Mouse (Mus musculus): Measurements from ENCODE around the gene Panx1. TPM values are rescaled to one million over a fixed set of nuclear protein-coding genes. Genes with fewer than 3 reads are reported as not detected.

Gene Panx1
- polyA plus RNA-seq, 1 experiment: 42.8 TPM

DNA sequence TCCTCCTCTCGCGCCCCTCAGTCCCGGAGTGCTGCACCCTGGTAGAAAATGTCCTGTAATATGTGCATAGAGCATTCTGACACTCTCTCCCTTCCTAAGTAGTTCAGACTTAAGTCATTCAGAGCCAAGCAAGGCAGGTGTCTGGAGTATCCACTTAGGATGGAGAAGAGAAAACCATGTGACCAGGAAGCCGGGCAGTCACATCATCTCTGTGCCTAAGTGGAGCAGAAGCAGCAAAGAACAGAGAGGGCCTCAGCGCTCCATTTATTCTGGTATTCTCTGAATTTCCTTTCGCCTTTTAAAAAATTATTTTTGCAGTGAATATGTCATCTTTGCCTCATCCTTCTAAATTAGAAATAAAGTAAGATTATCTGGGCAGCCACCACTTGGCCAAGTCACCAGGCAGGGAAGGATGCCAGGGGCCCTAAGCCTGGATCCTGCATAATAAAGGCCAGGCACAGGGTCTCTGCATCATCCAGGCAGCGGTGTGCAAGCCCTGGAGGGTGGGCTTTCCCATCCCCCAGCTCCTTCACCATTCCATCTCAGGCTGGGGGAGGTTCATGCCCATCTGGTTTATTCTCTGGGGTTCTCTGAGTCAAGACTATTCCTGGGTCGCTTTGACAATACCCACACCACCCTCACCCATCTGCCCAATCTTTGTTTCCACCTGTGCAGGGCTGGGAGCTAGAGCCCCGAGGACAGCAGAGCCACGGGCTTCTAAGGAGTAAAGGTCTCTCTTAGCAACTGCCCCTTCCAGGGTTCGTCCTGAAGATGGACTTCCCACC, 47.8 kb downstream of the Panx1 start:
- H3ac ChIP-seq (ENCODE audit: control insufficient read depth, insufficient read length, low read depth): no peak overlapping the region
- no peak for TF ChIP-seq USF1 (IDR thresholded peaks at IDR 0.05; ENCODE audit: low read depth)
- no peak for TF ChIP-seq FOSL1 (IDR thresholded peaks at IDR 0.05; ENCODE audit: insufficient read depth, low read length, poor library complexity, severe bottlenecking)
- no peak for TF ChIP-seq CEBPB (IDR thresholded peaks at IDR 0.05; ENCODE audit: low read depth)
- no peak for TF ChIP-seq CTCF (IDR thresholded peaks at IDR 0.05; ENCODE audit: control insufficient read depth, insufficient read depth, insufficient read length)
- TF ChIP-seq MYOG (IDR thresholded peaks at IDR 0.05; ENCODE audit: control insufficient read depth, extremely low read depth, insufficient read length): no peak
- no peak for TF ChIP-seq MYOD1 (IDR thresholded peaks at IDR 0.05; ENCODE audit: control insufficient read depth, insufficient read length, low read depth)
- TF ChIP-seq MAX (IDR thresholded peaks at IDR 0.05): no peak
- H3K36me3 ChIP-seq (ENCODE audit: control insufficient read depth, insufficient read depth): no peaks in the 10 kb centered on the region
- no peak overlapping the region for H3K4me3 ChIP-seq (ENCODE audit: insufficient read depth, poor library complexity, severe bottlenecking)
- no peaks in the 10 kb centered on the region for H3K79me3 ChIP-seq (ENCODE audit: low read depth)
- no peaks in the 10 kb centered on the region for H3K79me2 ChIP-seq (ENCODE audit: control insufficient read depth, insufficient read depth)
- H3K27me3 ChIP-seq (ENCODE audit: control insufficient read depth, insufficient read depth, insufficient read length): no peaks in the 10 kb centered on the region

DNA sequence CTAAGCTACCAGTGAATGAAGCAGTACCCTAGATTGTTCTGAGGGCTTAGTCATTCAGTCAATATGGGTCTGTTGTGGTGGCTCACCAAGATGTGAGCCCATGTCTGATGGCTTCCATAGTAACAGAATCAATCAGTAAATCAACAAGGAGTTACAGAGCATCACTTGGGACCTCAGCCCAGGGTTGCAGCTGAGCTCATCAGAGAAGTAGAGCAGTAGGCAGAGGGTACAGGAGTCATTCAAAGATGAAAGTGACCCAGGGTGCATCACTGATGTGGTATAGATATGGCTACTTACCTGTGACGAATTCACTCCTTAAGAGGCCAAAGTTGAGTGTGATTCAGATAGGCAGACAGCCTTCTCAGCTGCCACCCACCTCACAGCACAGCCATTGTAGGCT, 49.8 kb downstream of the Panx1 start:
- H3K4me3 ChIP-seq (ENCODE audit: insufficient read depth, poor library complexity, severe bottlenecking): no peak overlapping the region
- H3K79me2 ChIP-seq (ENCODE audit: control insufficient read depth, insufficient read depth): no peaks in the 10 kb centered on the region
- TF ChIP-seq MAX (IDR thresholded peaks at IDR 0.05): no peak
- TF ChIP-seq CTCF (IDR thresholded peaks at IDR 0.05; ENCODE audit: control insufficient read depth, insufficient read depth, insufficient read length): no peak
- TF ChIP-seq USF1 (IDR thresholded peaks at IDR 0.05; ENCODE audit: low read depth): no peak
- no peak for TF ChIP-seq CEBPB (IDR thresholded peaks at IDR 0.05; ENCODE audit: low read depth)
- TF ChIP-seq FOSL1 (IDR thresholded peaks at IDR 0.05; ENCODE audit: insufficient read depth, low read length, poor library complexity, severe bottlenecking): no peak
- TF ChIP-seq MYOD1 (IDR thresholded peaks at IDR 0.05; ENCODE audit: control insufficient read depth, insufficient read length, low read depth): no peak
- TF ChIP-seq MYOG (IDR thresholded peaks at IDR 0.05; ENCODE audit: control insufficient read depth, extremely low read depth, insufficient read length): no peak
- H3K36me3 ChIP-seq (ENCODE audit: control insufficient read depth, insufficient read depth): no peaks in the 10 kb centered on the region
- no peaks in the 10 kb centered on the region for H3K79me3 ChIP-seq (ENCODE audit: low read depth)
- H3K27me3 ChIP-seq (ENCODE audit: control insufficient read depth, insufficient read depth, insufficient read length): no peaks in the 10 kb centered on the region
- no peak overlapping the region for H3ac ChIP-seq (ENCODE audit: control insufficient read depth, insufficient read length, low read depth)

DNA sequence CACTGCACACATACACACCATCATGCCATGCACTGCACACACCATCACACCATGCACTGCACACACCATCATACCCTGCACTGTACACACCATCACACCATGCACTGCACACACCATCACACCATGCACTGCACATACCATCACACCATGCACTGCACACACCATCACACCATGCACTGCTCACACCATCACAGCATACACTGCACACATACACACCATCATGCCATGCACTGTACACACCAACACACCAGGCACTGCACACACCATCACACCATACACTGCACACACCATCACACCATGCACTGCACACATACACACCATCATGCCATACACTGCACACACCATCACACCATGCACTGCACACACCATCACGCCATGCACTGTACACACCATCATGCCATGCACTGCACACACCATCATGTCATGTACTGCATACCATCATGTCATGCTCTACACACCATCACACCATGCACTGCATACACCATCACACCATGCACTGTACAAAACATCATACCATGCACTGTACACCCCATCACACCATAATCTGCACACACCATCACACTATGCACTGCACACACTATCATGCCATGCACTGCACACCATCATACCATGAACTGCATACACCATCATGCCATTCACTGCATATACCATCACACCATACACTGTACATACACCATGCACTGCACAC, 56.5 kb downstream of the Panx1 start:
- Histone ChIP-seq H3K79me3 (ENCODE audit: low read depth) (no peaks in the 10 kb centered on the region), H3K4me3 (ENCODE audit: insufficient read depth, poor library complexity, severe bottlenecking) (no peak overlapping the region), H3ac (ENCODE audit: control insufficient read depth, insufficient read length, low read depth) (no peak overlapping the region), H3K79me2 (ENCODE audit: control insufficient read depth, insufficient read depth) (no peaks in the 10 kb centered on the region), H3K27me3 (ENCODE audit: control insufficient read depth, insufficient read depth, insufficient read length) (peaks cover 6% of the 10 kb centered on the region), H3K36me3 (ENCODE audit: control insufficient read depth, insufficient read depth) (no peaks in the 10 kb centered on the region)
- TF ChIP-seq MAX (IDR thresholded peaks at IDR 0.05): no peak
- no peak for TF ChIP-seq MYOG (IDR thresholded peaks at IDR 0.05; ENCODE audit: control insufficient read depth, extremely low read depth, insufficient read length)
- no peak for TF ChIP-seq USF1 (IDR thresholded peaks at IDR 0.05; ENCODE audit: low read depth)
- no peak for TF ChIP-seq MYOD1 (IDR thresholded peaks at IDR 0.05; ENCODE audit: control insufficient read depth, insufficient read length, low read depth)
- no peak for TF ChIP-seq FOSL1 (IDR thresholded peaks at IDR 0.05; ENCODE audit: insufficient read depth, low read length, poor library complexity, severe bottlenecking)
- TF ChIP-seq CEBPB (IDR thresholded peaks at IDR 0.05; ENCODE audit: low read depth): no peak
- TF ChIP-seq CTCF (IDR thresholded peaks at IDR 0.05; ENCODE audit: control insufficient read depth, insufficient read depth, insufficient read length): no peak

DNA sequence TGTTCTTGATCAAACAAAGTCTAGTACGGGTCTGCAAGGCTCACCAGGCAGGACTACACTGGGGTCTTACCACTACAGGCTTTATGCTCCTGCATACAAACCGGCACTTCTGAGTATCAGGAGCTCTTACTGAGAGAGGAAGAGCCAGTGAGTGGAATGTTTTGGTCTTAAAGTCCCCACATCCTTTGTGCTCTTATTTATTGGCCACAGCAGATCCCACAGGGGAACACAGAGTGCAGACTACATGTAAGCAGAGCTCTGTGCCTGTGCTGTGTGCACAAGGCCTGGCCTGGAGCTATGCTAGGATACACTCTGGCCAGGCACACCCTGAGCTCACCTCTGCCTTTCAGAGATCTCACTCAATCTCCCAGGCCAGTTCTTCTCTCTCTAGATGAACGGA, 62.1 kb downstream of the Panx1 start:
- H3K79me2 ChIP-seq (ENCODE audit: control insufficient read depth, insufficient read depth): no peaks in the 10 kb centered on the region
- no peak overlapping the region for H3ac ChIP-seq (ENCODE audit: control insufficient read depth, insufficient read length, low read depth)
- no peak overlapping the region for H3K4me3 ChIP-seq (ENCODE audit: insufficient read depth, poor library complexity, severe bottlenecking)
- no peaks in the 10 kb centered on the region for H3K36me3 ChIP-seq (ENCODE audit: control insufficient read depth, insufficient read depth)
- peaks cover 4% of the 10 kb centered on the region for H3K27me3 ChIP-seq (ENCODE audit: control insufficient read depth, insufficient read depth, insufficient read length)
- H3K79me3 ChIP-seq (ENCODE audit: low read depth): no peaks in the 10 kb centered on the region
- no peak for TF ChIP-seq USF1 (IDR thresholded peaks at IDR 0.05; ENCODE audit: low read depth)
- no peak for TF ChIP-seq FOSL1 (IDR thresholded peaks at IDR 0.05; ENCODE audit: insufficient read depth, low read length, poor library complexity, severe bottlenecking)
- TF ChIP-seq CEBPB (IDR thresholded peaks at IDR 0.05; ENCODE audit: low read depth): no peak
- TF ChIP-seq CTCF (IDR thresholded peaks at IDR 0.05; ENCODE audit: control insufficient read depth, insufficient read depth, insufficient read length): no peak
- TF ChIP-seq MYOG (IDR thresholded peaks at IDR 0.05; ENCODE audit: control insufficient read depth, extremely low read depth, insufficient read length): no peak
- TF ChIP-seq MAX (IDR thresholded peaks at IDR 0.05): no peak
- no peak for TF ChIP-seq MYOD1 (IDR thresholded peaks at IDR 0.05; ENCODE audit: control insufficient read depth, insufficient read length, low read depth)

DNA sequence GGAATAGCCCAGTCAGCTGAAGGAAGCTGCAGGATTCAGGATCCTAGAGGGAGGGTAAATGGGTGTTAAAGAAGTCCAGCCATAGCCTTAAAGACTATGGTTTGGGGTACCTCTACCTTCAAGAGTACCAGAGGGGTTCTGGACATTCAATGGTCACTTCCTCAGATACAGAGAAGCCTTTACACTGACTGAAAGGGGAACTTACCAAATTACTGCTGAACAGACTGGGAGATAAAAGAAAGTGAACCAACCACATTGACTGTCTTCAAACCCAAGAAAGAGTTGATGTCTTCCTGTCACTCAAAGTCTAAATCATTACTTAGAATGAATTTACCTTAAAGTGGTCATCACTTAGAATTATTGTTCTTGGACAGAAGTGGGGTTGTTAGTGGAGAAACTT, 62.6 kb downstream of the Panx1 start:
- TF ChIP-seq CEBPB (IDR thresholded peaks at IDR 0.05; ENCODE audit: low read depth) (no peak), CTCF (IDR thresholded peaks at IDR 0.05; ENCODE audit: control insufficient read depth, insufficient read depth, insufficient read length) (no peak), MYOG (IDR thresholded peaks at IDR 0.05; ENCODE audit: control insufficient read depth, extremely low read depth, insufficient read length) (no peak), USF1 (IDR thresholded peaks at IDR 0.05; ENCODE audit: low read depth) (no peak), MAX (IDR thresholded peaks at IDR 0.05) (no peak), FOSL1 (IDR thresholded peaks at IDR 0.05; ENCODE audit: insufficient read depth, low read length, poor library complexity, severe bottlenecking) (no peak), MYOD1 (IDR thresholded peaks at IDR 0.05; ENCODE audit: control insufficient read depth, insufficient read length, low read depth) (no peak)
- H3K79me2 ChIP-seq (ENCODE audit: control insufficient read depth, insufficient read depth): no peaks in the 10 kb centered on the region
- no peaks in the 10 kb centered on the region for H3K36me3 ChIP-seq (ENCODE audit: control insufficient read depth, insufficient read depth)
- H3K4me3 ChIP-seq (ENCODE audit: insufficient read depth, poor library complexity, severe bottlenecking): no peak overlapping the region
- H3K79me3 ChIP-seq (ENCODE audit: low read depth): no peaks in the 10 kb centered on the region
- H3ac ChIP-seq (ENCODE audit: control insufficient read depth, insufficient read length, low read depth): no peak overlapping the region
- H3K27me3 ChIP-seq (ENCODE audit: control insufficient read depth, insufficient read depth, insufficient read length): peaks cover 4% of the 10 kb centered on the region
